Mouse (Mus musculus) myocyte (in vitro differentiated cells): Measurements from ENCODE around the gene Gm42791. TPM values are rescaled to one million over a fixed set of nuclear protein-coding genes. Genes with fewer than 3 reads are reported as not detected.
A peak's percentile ranks its signal among the peaks of the same experiment; 100 is the strongest.

Experiments used
- H3K27me3 ChIP-seq: one replicate; pipeline ENCODE4 v1.6.1; 2011; ENCODE audit not compliant: control insufficient read depth, insufficient read depth, insufficient read length
- H3K36me3 ChIP-seq: one replicate; pipeline ENCODE4 v1.6.1; 2011; ENCODE audit not compliant: control insufficient read depth, insufficient read depth
- H3K4me2 ChIP-seq: one replicate; pipeline ENCODE4 v1.6.1; 2011; ENCODE audit warnings: low read depth, control low read depth
- H3K4me3 ChIP-seq: one replicate; pipeline ENCODE4 v1.5.1; 2011; ENCODE audit warnings: mild to moderate bottlenecking, control low read depth, moderate library complexity
- H3K79me2 ChIP-seq: one replicate; pipeline ENCODE4 v1.6.1; 2011; ENCODE audit not compliant: control insufficient read depth, insufficient read depth
- H3ac ChIP-seq: one replicate; pipeline ENCODE4 v1.6.1; 2011; ENCODE audit not compliant: control insufficient read depth, insufficient read length
- CEBPB ChIP-seq: IDR thresholded peaks from 2 replicates; pipeline ENCODE4 v1.6.1; 2011; ENCODE audit warnings: mild to moderate bottlenecking, moderate library complexity; ENCODE audit not compliant: poor library complexity, insufficient read depth, severe bottlenecking
- E2F4 ChIP-seq: IDR thresholded peaks from one replicate; pipeline ENCODE4 v1.6.1; 2011; ENCODE audit warnings: mild to moderate bottlenecking, control low read depth, moderate library complexity; ENCODE audit not compliant: insufficient read depth
- MAX ChIP-seq: IDR thresholded peaks from one replicate; pipeline ENCODE4 v1.6.1; 2011; ENCODE audit warnings: low read depth, mild to moderate bottlenecking, control low read depth
- MYOD1 ChIP-seq, 3 experiments: IDR thresholded peaks; one replicate each; pipeline ENCODE4 v1.6.1; 2011; ENCODE audit warnings: control low read depth in 2 of 3, low read depth in 2 of 3, mild to moderate bottlenecking in 2 of 3, moderate library complexity in 1 of 3; ENCODE audit not compliant: insufficient read length in 2 of 3, control insufficient read depth in 1 of 3
- MYOG ChIP-seq, 3 experiments: IDR thresholded peaks; one replicate each; pipeline ENCODE4 v1.6.1; 2011; ENCODE audit warnings: control low read depth in 2 of 3, low read depth in 2 of 3, mild to moderate bottlenecking in 2 of 3; ENCODE audit not compliant: insufficient read length in 2 of 3, control insufficient read depth in 1 of 3, insufficient read depth in 1 of 3
- POLR2A ChIP-seq: IDR thresholded peaks from one replicate; pipeline ENCODE4 v1.6.1; 2011; ENCODE audit warnings: low read depth, mild to moderate bottlenecking, control low read depth, moderate library complexity; ENCODE audit not compliant: insufficient read length
- POLR2AphosphoS2 ChIP-seq: IDR thresholded peaks from one replicate; pipeline ENCODE4 v1.6.1; 2011; ENCODE audit warnings: low read depth, control low read depth; ENCODE audit not compliant: insufficient read length
- REST ChIP-seq: IDR thresholded peaks from one replicate; pipeline ENCODE4 v1.6.1; 2011; ENCODE audit warnings: mild to moderate bottlenecking, control low read depth, moderate library complexity; ENCODE audit not compliant: insufficient read depth, insufficient read length
- SRF ChIP-seq: IDR thresholded peaks from one replicate; pipeline ENCODE4 v1.6.1; 2011; ENCODE audit warnings: low read depth; ENCODE audit not compliant: control insufficient read depth, insufficient read length
- TCF12 ChIP-seq: IDR thresholded peaks from one replicate; pipeline ENCODE4 v1.6.1; 2011; ENCODE audit warnings: mild to moderate bottlenecking, control low read depth; ENCODE audit not compliant: poor library complexity, insufficient read depth, severe bottlenecking
- TCF3 ChIP-seq: IDR thresholded peaks from one replicate; pipeline ENCODE4 v1.6.1; 2011; ENCODE audit warnings: low read depth, control low read depth; ENCODE audit not compliant: insufficient read length
- USF1 ChIP-seq: IDR thresholded peaks from one replicate; pipeline ENCODE4 v1.6.1; 2011; ENCODE audit warnings: low read depth, mild to moderate bottlenecking, control low read depth, moderate library complexity
- polyA plus RNA-seq: library from polyadenylated mRNA; unstranded; fragments of >200 nt; fragmentation: generic; extraction: Trizol; gene quantifications from one replicate; pipeline ENCODE4 v1.2.1, GENCODE M21; 2012; ENCODE audit warnings: missing spikeins

Gm42791 gene
- polyA plus RNA-seq, 1 experiment = 0.11 TPM

DNA sequence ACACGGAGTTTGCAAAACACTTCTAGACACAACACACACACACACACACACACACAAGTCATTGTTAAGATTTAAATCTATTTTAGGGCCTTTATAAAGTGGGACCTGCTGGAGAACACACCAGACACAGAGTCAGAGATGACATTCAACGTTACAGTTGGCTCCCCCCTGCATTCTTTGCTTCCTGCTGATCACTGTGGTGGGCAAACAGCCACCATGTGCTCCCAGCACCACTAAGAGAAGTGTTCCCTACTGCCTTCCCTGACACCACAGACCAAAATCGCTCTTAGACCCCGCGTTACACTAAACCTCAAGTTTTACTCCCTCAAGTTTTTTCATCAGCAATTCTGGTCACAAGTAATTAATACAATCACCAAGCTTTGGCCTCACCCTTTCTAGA, 26.8 kb downstream of the Gm42791 start:
- no peaks in the 10 kb centered on the region for H3K27me3 ChIP-seq
- H3K4me2 ChIP-seq = no peak overlapping the region
- no peaks in the 10 kb centered on the region for H3K36me3 ChIP-seq
- H3K4me3 ChIP-seq = no peak overlapping the region
- no peak for TF ChIP-seq REST
- no peak for TF ChIP-seq MAX
- no peak for TF ChIP-seq POLR2AphosphoS2
- TF ChIP-seq E2F4 = no peak
- no peak for TF ChIP-seq TCF3
- TF ChIP-seq POLR2A = no peak
- no peak for TF ChIP-seq MYOG (IDR thresholded peaks at IDR 0.05; ENCODE audit: control insufficient read depth in 1 of 3, insufficient read depth in 1 of 3, insufficient read length in 2 of 3, low read depth in 2 of 3)
- TF ChIP-seq MYOD1 (IDR thresholded peaks at IDR 0.05; ENCODE audit: control insufficient read depth in 1 of 3, insufficient read length in 2 of 3, low read depth in 2 of 3) = no peak
- TF ChIP-seq USF1 = no peak
- no peak for TF ChIP-seq CEBPB
- TF ChIP-seq SRF = no peak
- TF ChIP-seq TCF12 = no peak
- H3K79me2 ChIP-seq = no peaks in the 10 kb centered on the region
- no peak overlapping the region for H3ac ChIP-seq

DNA sequence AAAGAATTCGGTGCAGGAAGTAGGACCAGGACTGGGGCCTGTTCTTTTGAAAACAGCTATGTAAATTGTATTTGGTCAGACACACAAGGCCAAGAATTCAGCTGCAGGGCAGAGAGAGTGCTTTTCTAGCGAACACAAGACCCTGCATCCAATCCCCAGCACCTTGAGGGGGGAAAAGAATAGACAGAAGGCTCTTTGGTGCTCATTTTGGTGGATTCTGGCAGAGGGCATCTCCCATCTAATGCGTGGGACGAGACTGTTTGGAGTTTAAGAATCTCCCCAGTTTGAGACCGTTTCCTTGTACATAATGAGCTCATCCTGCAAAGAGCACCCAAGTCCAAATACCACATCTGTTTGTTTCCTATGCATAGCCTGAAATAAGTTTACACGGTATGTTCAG, 28.6 kb downstream of the Gm42791 start:
- Histone ChIP-seq H3K4me3 (no peak overlapping the region), H3K4me2 (peak overlapping the region; percentile 79), H3K79me2 (no peaks in the 10 kb centered on the region), H3ac (no peak overlapping the region), H3K27me3 (no peaks in the 10 kb centered on the region), H3K36me3 (no peaks in the 10 kb centered on the region)
- TF ChIP-seq E2F4 (no peak), USF1 (no peak), POLR2AphosphoS2 (no peak), TCF12 (no peak), CEBPB (no peak), TCF3 (no peak), SRF (no peak), MYOD1 (IDR thresholded peaks at IDR 0.05; ENCODE audit: control insufficient read depth in 1 of 3, insufficient read length in 2 of 3, low read depth in 2 of 3) (no peak), REST (no peak), MYOG (IDR thresholded peaks at IDR 0.05; ENCODE audit: control insufficient read depth in 1 of 3, insufficient read depth in 1 of 3, insufficient read length in 2 of 3, low read depth in 2 of 3) (no peak), POLR2A (no peak), MAX (no peak)

DNA sequence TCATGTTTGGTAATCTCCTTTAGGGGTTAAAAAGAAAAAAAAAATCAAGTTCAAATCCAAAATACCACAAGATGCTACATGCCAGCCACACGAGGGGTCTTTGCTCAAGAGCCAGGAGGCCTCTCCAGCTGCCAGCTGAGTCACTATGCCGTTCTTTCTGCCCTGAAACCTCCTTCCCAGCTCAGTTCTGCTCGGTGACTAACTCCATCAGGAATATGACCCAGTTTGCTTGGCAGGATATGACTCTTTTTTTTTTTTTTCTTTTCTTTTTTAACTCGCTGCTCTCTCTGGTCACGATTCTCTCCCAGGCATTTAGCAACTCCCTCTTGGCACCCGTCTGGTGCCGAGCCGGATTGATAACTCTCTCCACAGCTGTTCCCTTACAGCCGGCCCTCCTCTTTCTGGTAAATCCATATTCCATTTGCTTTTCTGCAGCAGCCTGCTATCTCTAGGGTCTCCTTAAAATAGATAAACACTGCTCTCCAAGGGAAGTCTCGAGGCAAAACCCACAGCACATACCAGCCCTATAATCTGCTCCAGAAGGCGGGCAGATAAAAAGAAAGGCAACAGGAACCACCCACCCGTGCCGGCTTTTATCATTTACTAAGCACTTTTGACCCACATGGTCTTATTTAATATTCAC, 29.1 kb downstream of the Gm42791 start:
- Histone ChIP-seq H3K27me3 (no peaks in the 10 kb centered on the region), H3K79me2 (no peaks in the 10 kb centered on the region), H3K36me3 (no peaks in the 10 kb centered on the region), H3K4me2 (peak overlapping the region; percentile 82), H3K4me3 (peak overlapping the region; percentile 1), H3ac (no peak overlapping the region)
- TF ChIP-seq POLR2A (peak; percentile 33), MYOG (IDR thresholded peaks at IDR 0.05; ENCODE audit: control insufficient read depth in 1 of 3, insufficient read depth in 1 of 3, insufficient read length in 2 of 3, low read depth in 2 of 3) (peak in 2 of 3 experiments; percentile 63 to 65), MAX (no peak), MYOD1 (IDR thresholded peaks at IDR 0.05; ENCODE audit: control insufficient read depth in 1 of 3, insufficient read length in 2 of 3, low read depth in 2 of 3) (peak; percentile 22 to 75 (median 36)), SRF (no peak), POLR2AphosphoS2 (peak; percentile 48), TCF12 (peak; percentile 37)

DNA sequence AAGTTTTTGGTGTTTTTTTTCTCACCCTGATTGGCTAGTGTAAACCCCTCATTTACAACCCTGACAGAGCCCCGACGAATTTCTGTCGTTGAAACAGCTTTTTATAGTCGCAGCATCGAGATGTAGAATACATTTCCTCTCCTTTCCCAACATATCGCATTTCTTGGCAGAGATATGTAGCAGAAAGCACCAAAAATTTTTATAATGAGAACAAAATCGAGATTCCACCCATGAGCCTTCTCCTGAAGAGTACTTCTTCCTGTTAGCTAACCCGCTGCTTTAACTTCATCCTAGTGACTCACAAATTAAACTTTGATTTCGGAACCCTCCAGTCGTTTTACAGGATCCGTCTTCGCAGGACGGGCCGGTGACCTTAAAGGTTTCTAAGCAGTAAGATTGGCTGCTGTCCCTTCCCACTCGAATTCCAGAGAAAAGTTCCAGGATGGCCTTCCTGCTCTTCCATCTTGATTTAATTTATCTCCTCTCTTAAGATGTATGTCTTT, 29.8 kb downstream of the Gm42791 start:
- Histone ChIP-seq H3ac (no peak overlapping the region), H3K4me3 (peak overlapping the region; percentile 1), H3K36me3 (no peaks in the 10 kb centered on the region), H3K27me3 (no peaks in the 10 kb centered on the region), H3K79me2 (no peaks in the 10 kb centered on the region), H3K4me2 (peak overlapping the region; percentile 82)
- TF ChIP-seq MAX = no peak
- no peak for TF ChIP-seq TCF12
- no peak for TF ChIP-seq MYOG (IDR thresholded peaks at IDR 0.05; ENCODE audit: control insufficient read depth in 1 of 3, insufficient read depth in 1 of 3, insufficient read length in 2 of 3, low read depth in 2 of 3)
- no peak for TF ChIP-seq REST
- TF ChIP-seq POLR2A = no peak
- no peak for TF ChIP-seq TCF3
- no peak for TF ChIP-seq CEBPB
- TF ChIP-seq USF1 = no peak
- no peak for TF ChIP-seq E2F4
